Mouse (Mus musculus) kidney, postnatal 0 days (tissue): Measurements from ENCODE around the gene 1810043G02Rik. TPM values are rescaled to one million over a fixed set of nuclear protein-coding genes. Genes with fewer than 3 reads are reported as not detected.

Source experiments
- ATAC-seq: fragments of 200-750 bp; cut with Nextera tagmentation; replicated peaks from 2 replicates; pipeline ENCODE4 v1.8.0; 2017; ENCODE audit warnings: low read depth, moderate number of reproducible peaks, moderate TSS enrichment, moderate library complexity; ENCODE audit not compliant: low FRiP score
- DNase-seq: peaks from one replicate; pipeline ENCODE4 v3.0.0-alpha.2; 2016; ENCODE audit warnings: low spot score
- H3K27ac ChIP-seq: fragments of 300-500 bp; sonication (generic); 2 replicates; pipeline ENCODE4 v1.5.1; 2014; ENCODE audit warnings: mild to moderate bottlenecking
- H3K27me3 ChIP-seq: fragments of 300-500 bp; sonication (generic); 2 replicates; pipeline ENCODE4 v1.6.1; 2014; ENCODE audit warnings: low read length, mixed read lengths; ENCODE audit not compliant: insufficient read depth
- H3K36me3 ChIP-seq: fragments of 300-500 bp; sonication (generic); 2 replicates; pipeline ENCODE4 v1.6.1; 2014; ENCODE audit warnings: low read length, mixed read lengths; ENCODE audit not compliant: insufficient read depth
- H3K4me1 ChIP-seq: fragments of 300-500 bp; sonication (generic); replicated peaks from 2 replicates; pipeline ENCODE4 v1.6.1; 2014; ENCODE audit warnings: antibody characterized with exemption, low read length, mixed read lengths; ENCODE audit not compliant: insufficient read depth
- H3K4me2 ChIP-seq: fragments of 300-500 bp; sonication (generic); 2 replicates; pipeline ENCODE4 v1.6.1; 2014; ENCODE audit warnings: mild to moderate bottlenecking, low read length, moderate library complexity, mixed read lengths
- H3K4me3 ChIP-seq: fragments of 300-500 bp; sonication (generic); replicated peaks from 2 replicates; pipeline ENCODE4 v1.5.1; 2014; ENCODE audit warnings: low read depth, low read length
- H3K9ac ChIP-seq: fragments of 300-500 bp; sonication (generic); 2 replicates; pipeline ENCODE4 v1.6.1; 2014; ENCODE audit warnings: low read depth, low read length
- H3K9me3 ChIP-seq: fragments of 300-500 bp; sonication (generic); replicated peaks from 2 replicates; pipeline ENCODE4 v1.6.1; 2016; ENCODE audit warnings: low read length, inconsistent platforms, mixed read lengths
- CTCF ChIP-seq: IDR thresholded peaks from 2 replicates; pipeline ENCODE4 v1.5.1; 2016; ENCODE audit warnings: antibody characterized with exemption, low read depth, mild to moderate bottlenecking, moderate library complexity
- WGBS: fragments of 180-500 bp; shearing (Covaris S2); extraction: QIAGEN DNeasy Blood & Tissue Kit; methylation state at CpG from one replicate; pipeline ENCODE4 v1.1.7; 2014; 5-methylcytosine and 5-hydroxymethylcytosine counted together
- polyA plus RNA-seq: library from polyadenylated mRNA; unstranded; fragments of >200 nt; fragmentation: Nextera tagmentation; extraction: Ambion mirVana; gene quantifications from 2 replicates; pipeline ENCODE4 v1.2.1, GENCODE M21; 2015

1810043G02Rik gene
- polyA plus RNA-seq, 1 experiment from 2014 or later: 29.8 TPM

DNA sequence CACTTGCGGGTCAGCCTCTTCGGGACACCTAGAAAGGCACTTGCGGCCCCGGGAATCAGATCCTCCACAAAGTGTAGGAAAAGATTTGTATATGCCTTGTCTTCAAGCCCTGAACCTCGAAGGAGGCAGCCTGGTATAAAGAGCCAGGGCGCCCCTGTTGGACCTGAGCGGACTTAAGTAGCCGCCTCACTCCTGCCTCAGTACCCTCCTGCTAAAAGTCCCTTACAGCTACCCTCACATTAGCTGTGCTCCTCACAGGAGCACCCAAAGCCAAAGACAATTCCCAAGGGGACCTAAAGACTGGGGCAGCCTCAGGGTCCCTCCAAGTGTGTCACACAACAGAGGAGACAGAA is 8.4 kb upstream of the 1810043G02Rik start:
- DNase-seq (no peak), ATAC-seq (no peak)
- H3K36me3 ChIP-seq: no peaks in the 10 kb centered on the region
- no peak for TF ChIP-seq CTCF
- H3K4me2 ChIP-seq: peak overlapping the region; percentile 50
- no peak overlapping the region for H3K9ac ChIP-seq
- no peaks in the 10 kb centered on the region for H3K9me3 ChIP-seq
- WGBS: 14% methylated on average over 8 of the region's 8 CpGs
- 0 out of 2 replicates have a peak, but pooled peaks cover 3% of the 10 kb centered on the region for H3K27me3 ChIP-seq
- H3K4me1 ChIP-seq: 0 out of 2 replicates have a peak, but pooled peaks cover 4% of the 10 kb centered on the region
- no peak overlapping the region; the same call in 1 of the 2 replicates for H3K4me3 ChIP-seq
- H3K27ac ChIP-seq: no peak overlapping the region

DNA sequence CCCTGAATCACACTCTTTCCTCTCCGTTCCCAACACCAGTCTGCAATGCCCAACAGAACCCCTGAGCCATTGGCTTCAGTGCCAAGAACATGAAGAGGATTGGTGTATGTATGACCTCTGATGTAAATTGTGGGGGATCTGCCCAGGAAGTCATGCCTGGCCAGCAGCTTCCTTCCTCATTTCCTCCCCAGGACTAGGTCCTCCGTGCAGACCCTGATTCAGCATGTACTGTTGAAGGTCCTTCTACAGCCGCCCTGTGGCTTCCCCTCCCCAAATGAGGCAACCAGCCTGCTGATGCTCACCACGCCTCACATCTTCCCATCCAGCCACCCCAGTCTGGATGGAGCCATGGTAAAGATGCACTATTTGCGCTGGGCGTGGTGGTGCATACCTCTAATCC is 7.8 kb upstream of the 1810043G02Rik start, which contains the start of gene Trpm2:
Gene Trpm2, minus strand, starts transcription at position 83 of the 400 bp plus-strand sequence.
- H3K4me1 ChIP-seq: 0 out of 2 replicates have a peak, but pooled peaks cover 4% of the 10 kb centered on the region
- H3K36me3 ChIP-seq: no peaks in the 10 kb centered on the region
- no peak for TF ChIP-seq CTCF
- peak within 1 kb of the TSS; percentile 50 for H3K4me2 ChIP-seq
- peak within 1 kb of the TSS; percentile 35; the same call in 1 of the 2 replicates for H3K9ac ChIP-seq
- WGBS: 78% methylated on average over 6 of the region's 6 CpGs
- DNase-seq (no peak), ATAC-seq (no peak)
- peak within 1 kb of the TSS; percentile 20; the same call in 1 of the 2 replicates for H3K4me3 ChIP-seq
- H3K27me3 ChIP-seq: 0 out of 2 replicates have a peak, but pooled peaks cover 3% of the 10 kb centered on the region
- H3K9me3 ChIP-seq: no peaks in the 10 kb centered on the region
- no peak within 1 kb of the TSS for H3K27ac ChIP-seq

DNA sequence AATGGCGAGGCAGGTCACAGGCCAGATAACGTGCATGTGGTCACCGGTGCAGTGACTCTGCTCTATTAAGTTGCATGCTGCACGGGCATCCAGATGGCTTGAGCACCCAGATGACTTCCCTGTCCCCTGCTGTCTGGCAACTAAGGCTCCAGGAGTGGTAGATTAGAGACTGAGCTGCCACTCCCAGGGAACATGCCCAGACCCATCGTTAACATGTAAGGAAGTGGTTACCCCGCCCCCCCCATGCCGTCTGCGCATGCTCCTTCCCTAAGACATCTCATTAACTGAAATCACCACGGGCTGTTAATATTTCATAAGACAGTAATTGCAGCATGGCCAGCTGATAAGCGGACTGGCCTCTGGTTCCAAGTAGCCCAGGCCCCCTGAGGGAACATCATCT is 7.1 kb upstream of the 1810043G02Rik start:
- 75% methylated on average over 10 of the region's 10 CpGs for WGBS
- DNase-seq (no peak), ATAC-seq (no peak)
- no peak overlapping the region for H3K4me2 ChIP-seq
- no peak overlapping the region for H3K27ac ChIP-seq
- H3K4me3 ChIP-seq: no peak overlapping the region
- H3K9ac ChIP-seq: no peak overlapping the region
- H3K4me1 ChIP-seq: 0 out of 2 replicates have a peak, but pooled peaks cover 4% of the 10 kb centered on the region
- H3K27me3 ChIP-seq: 0 out of 2 replicates have a peak, but pooled peaks cover 3% of the 10 kb centered on the region
- no peaks in the 10 kb centered on the region for H3K36me3 ChIP-seq
- no peak for TF ChIP-seq CTCF
- H3K9me3 ChIP-seq: no peaks in the 10 kb centered on the region

DNA sequence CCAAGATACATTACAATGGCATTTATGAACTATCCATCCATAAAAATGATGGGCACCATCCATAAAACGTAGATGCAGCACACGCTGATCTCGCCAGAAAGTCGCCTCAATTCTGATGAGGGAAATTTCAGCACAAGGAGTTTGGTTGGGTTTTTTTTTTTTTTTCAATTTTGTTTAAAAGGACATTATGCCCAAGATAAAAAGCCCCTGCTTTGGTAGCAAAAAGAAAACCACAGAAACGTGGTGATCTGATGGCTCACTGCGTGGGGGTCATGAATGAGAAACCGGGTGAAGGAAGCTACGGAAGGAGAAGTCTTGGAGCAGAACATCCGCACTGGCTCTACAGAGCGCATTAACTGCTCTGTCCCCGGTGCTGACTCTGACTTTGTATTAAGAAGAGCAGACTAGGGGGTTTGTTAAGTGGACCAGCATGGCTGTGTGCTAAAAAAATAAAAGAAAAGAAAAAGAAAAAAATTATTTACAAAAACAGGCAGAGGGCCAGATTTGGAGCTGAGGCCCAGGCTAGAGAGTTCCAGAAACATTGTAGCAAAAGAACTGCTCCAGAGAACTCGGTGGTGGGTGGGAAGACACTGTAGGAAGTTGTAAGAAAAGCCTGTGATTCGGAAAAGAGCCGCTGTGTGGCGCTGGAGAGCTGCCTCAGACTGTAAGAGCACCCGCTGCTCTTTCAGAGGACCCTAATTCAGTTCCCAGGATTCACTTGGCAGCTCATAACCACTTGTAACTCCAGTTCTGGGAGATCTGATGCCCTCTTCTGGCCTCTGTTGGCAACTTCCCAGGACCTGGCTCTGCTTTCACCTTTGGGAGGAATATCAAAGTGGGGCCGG is 6.4 kb upstream of the 1810043G02Rik start:
- Histone ChIP-seq H3K27ac (no peak overlapping the region), H3K4me3 (no peak overlapping the region), H3K27me3 (0 out of 2 replicates have a peak, but pooled peaks cover 3% of the 10 kb centered on the region), H3K9me3 (no peaks in the 10 kb centered on the region), H3K4me2 (no peak overlapping the region), H3K36me3 (no peaks in the 10 kb centered on the region), H3K9ac (no peak overlapping the region), H3K4me1 (0 out of 2 replicates have a peak, but pooled peaks cover 4% of the 10 kb centered on the region)
- peak; percentile 39 for TF ChIP-seq CTCF
- peak; percentile 28 for DNase-seq
- WGBS: 60% methylated on average over 17 of the region's 17 CpGs
- ATAC-seq: no peak

DNA sequence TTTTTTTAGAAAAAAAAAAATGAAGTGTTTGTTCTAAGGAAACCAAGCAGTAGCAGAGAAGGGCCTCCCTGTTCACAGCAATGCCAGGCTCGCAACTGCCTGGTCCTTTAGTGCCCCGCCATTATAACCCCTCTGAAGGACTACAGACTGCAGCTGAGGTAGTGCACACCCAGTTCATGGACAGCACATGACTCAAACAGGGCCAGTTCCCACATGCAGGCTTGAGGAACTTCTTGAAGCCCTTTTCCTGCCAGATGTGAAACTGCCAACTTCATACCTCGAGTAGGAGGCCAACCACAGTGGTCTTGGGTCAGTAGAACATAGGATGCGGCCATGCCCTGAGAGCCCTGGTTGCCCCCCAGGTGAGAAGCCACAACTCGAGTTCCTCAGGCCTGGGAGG is 4.0 kb upstream of the 1810043G02Rik start:
- DNase-seq: no peak
- no peak for ATAC-seq
- WGBS: 65% methylated on average over 5 of the region's 5 CpGs
- Histone ChIP-seq H3K9ac (no peak overlapping the region), H3K4me2 (no peak overlapping the region), H3K27me3 (0 out of 2 replicates have a peak, but pooled peaks cover 3% of the 10 kb centered on the region), H3K4me1 (0 out of 2 replicates have a peak, but pooled peaks cover 7% of the 10 kb centered on the region), H3K9me3 (no peaks in the 10 kb centered on the region), H3K4me3 (no peak overlapping the region), H3K36me3 (no peaks in the 10 kb centered on the region), H3K27ac (no peak overlapping the region)
- no peak for TF ChIP-seq CTCF

DNA sequence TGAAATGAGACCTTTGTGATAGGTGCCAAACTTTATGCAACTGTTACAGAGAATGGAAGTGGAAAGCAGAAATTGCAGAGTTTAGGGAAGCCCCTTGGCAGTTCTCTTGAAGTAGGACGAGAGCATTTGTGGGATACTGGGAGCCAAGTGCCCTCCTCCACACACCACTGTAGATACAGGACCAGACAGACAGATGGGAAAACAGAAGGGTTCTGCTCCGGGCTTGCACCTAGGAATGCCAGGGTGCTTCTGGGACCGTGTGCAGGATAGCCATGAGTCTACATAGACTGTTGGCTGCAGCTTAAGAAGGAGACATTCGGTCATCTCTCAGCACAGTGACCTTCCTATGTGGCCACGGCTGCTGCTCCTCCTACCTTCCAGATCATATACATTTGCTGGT is 3.5 kb upstream of the 1810043G02Rik start:
- Histone ChIP-seq H3K4me3 (no peak overlapping the region), H3K9me3 (no peaks in the 10 kb centered on the region), H3K4me1 (0 out of 2 replicates have a peak, but pooled peaks cover 3% of the 10 kb centered on the region), H3K9ac (no peak overlapping the region), H3K4me2 (no peak overlapping the region), H3K27ac (no peak overlapping the region), H3K36me3 (no peaks in the 10 kb centered on the region), H3K27me3 (no peaks in the 10 kb centered on the region)
- DNase-seq (no peak), ATAC-seq (no peak)
- no peak for TF ChIP-seq CTCF
- 71% methylated on average over 5 of the region's 5 CpGs for whole genome bisulfite sequencing
